Mouse (Mus musculus) lung, embryonic 15.5 days (tissue): ENCODE measurements around the gene 1700034J05Rik. TPM values are rescaled to one million over a fixed set of nuclear protein-coding genes. Genes with fewer than 3 reads are reported as not detected.

ENCODE experiments used
- polyA plus RNA-seq: library from polyadenylated mRNA; unstranded; fragments of >200 nt; fragmentation: Nextera tagmentation; extraction: Ambion mirVana; gene quantifications from 2 replicates; pipeline ENCODE4 v1.2.1, GENCODE M21; 2015

1700034J05Rik gene
- polyA plus RNA-seq, 1 experiment from 2014 or later: 0.16 TPM

Other genes with a start within 250 kb of the 1700034J05Rik start
- gene Stk38l, start 229.4 kb downstream of the 1700034J05Rik start, polyA plus RNA-seq: 14.8 and 15.5 TPM in 2 replicates
- 5.3 and 5.6 TPM in 2 replicates for gene Arntl2, start 158.4 kb downstream of the 1700034J05Rik start, polyA plus RNA-seq
- gene Smco2, start 104.3 kb downstream of the 1700034J05Rik start, polyA plus RNA-seq: not detected in 2 replicates
- 45.9 and 52.3 TPM in 2 replicates for gene Ppfibp1, start 65.9 kb downstream of the 1700034J05Rik start, polyA plus RNA-seq
- gene Rep15, start 78.2 kb upstream of the 1700034J05Rik start, polyA plus RNA-seq: 0.47 and 1.2 TPM in 2 replicates
- gene Mrps35, start 88.3 kb upstream of the 1700034J05Rik start, polyA plus RNA-seq: 102 and 103 TPM in 2 replicates
- 6.9 and 8.4 TPM in 2 replicates for gene Mansc4, start 132.6 kb upstream of the 1700034J05Rik start, polyA plus RNA-seq
- 8.4 and 8.9 TPM in 2 replicates for gene Klhl42, start 137.0 kb upstream of the 1700034J05Rik start, polyA plus RNA-seq